Mouse (Mus musculus) kidney, adult 8-10 months (tissue): Measurements from ENCODE around the gene Ctu2.

Source experiments
- DNase-seq, 2 experiments: peaks; one replicate each; pipeline ENCODE4 v3.0.0; 2022

The Ctu2 gene

DNA sequence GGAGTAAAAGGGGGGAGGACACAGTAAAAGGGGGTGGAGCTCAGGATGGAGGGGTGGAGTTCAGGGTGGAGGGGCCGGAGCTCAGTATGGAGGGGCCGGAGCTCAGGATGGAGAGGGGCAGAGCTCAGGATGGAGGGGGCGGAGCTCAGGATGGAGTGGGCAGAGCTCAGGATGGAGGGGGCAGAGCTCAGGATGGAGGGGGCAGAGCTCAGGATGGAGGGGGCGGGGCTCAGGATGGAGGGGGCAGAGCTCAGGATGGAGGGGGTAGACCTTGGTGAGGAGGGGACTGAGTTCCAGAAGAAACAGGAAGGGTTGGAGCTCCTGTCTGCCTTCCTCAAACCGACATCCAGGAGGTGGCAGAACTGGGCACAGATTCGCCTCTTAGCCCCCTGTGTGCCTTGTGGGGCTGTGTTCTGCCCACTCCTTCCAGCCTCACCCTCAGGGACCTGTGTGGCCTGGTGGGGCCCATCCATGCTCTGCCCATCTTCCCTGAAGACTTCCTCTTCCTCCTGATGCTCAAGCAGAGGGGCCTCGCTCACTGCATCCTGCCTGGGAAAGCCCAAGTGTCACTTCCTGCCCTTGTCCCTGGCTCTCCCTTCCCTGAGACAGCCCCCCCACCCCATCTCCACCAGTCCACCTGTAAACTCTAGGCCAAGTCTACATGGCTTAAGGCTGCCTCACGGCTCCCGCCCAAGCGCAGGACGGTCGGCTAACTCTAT lies 21.2 kb downstream of the Ctu2 start:
- no peak for DNase-seq

DNA sequence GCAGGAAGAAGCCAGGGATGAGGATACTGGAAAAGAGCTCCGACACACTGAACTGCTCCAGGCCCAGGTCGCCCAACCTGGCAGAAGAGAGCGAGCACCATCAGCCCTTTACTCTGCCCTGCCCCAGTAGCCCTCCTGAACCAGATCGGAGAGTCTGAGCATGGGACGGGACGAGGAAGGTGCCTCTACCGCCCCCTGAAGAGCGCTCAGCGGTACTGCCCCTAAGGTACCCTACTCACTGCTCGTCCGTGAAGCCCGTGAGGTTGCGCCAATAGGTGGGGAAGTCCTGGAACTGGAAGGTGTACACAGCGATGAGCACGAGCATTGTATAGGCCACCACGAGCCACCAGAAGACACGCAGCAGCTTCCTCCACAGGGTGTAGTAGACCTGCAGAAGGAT lies 22.0 kb downstream of the Ctu2 start:
- DNase-seq = no peak

DNA sequence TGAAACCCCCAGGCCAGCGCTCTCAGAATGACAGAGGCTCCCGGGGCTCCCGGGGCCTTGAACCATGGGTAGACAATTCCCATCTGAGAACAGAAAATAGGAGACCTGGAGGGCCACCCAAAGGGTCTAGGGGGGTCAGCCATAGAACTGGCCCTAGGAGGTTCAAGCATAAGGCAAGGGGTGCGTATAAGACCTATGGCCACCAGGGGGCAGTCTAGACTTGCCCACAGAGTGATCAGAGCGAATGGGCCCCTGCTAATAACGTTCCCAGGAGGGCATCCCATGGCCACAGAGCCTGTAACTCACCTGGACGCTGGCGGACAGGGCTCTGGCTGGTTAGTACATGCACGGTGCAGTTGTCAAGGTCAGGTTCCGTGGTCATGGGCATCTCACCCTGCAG lies 24.9 kb downstream of the Ctu2 start:
- DNase-seq = peak; percentile 72 to 82

DNA sequence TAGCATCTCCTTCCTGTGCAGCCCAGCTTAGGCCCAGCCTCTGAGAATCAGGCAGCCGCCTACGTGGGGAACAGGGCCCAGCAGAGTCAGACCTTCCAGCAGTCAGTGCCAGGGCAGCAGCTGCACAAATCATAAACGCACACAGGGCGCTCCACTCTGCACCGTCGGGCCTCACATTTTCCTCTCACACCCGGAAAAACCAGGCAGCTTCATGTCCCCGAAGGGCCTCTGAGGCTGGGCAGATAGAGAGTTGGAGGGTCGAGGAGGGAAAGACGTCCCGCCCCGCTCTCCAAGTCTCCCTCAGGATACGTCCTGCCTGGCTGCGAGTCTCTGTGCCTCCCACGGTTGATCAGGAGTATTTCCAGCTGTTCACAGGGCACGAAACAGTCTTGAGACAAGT lies 35.6 kb downstream of the Ctu2 start:
- DNase-seq = no peak

DNA sequence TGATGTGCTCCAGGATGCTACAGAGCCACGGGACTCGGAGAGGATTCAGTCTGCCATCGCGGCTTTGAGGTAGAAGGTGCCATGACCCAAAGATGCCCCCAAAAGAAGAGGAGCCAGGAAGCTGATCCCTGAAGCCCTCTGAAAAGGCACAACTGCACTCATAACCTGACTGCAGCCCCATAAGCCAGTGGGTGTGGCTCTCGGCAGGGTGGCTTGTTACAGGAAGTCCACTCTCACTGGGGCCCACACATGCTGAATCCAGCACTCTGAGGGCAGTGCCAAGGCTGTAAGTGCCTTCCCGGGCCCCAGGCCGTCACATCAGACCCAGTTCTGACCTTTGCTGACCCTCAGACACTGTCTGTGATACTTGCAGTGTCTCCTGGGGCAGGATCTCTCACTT lies 36.4 kb downstream of the Ctu2 start:
- DNase-seq = no peak

DNA sequence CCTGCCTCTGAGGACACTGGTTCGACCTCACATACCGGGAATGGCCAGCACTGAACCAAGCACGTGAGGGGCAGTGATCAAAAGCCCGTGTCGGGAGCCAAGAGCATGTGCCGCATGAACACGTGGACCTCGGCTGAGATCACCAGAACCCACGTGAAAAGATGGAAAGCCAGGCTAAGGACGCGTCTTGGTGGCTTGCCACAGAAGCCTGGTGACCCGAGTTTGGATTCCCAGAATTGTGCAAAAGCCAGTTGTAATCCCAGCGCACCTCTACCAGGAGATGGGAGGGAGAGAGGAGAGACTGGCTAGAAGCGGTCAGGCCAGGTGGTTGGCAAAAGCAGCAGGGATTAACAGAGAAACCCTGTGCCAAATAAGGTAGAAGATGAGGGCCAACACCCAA lies 39.8 kb downstream of the Ctu2 start:
- peak; percentile 55 to 60 for DNase-seq

DNA sequence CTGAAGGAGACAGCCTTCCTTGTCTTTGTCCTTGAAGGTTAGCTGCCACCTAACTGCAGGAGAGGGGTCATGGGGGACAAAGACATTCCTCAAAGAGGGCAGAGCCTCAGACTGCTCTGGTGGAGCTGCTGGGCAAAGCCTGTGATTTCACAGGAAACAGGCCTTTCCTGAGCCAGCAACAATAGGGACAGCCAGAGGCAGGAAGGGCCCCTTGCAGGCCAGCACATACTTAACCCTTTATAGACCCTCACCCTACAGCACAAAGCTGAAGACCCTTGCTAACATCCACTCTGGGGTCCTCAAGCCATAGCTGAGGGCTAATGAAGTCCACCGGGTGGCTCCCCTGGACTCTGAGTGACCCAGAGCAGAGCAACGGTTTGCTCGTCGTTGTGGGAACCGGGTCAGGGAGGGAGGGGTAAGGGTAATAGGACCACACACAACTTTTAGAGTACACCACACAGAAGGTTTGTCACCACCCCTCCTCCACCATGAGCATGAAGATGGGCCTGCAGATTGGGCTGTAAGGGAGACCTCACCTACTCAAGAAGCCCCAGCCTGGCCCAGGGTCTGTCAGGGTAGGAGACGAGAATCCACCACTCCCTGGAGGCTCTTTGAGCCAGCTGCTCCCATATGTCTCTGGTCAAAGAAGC lies 41.7 kb downstream of the Ctu2 start:
- peak; percentile 52 to 67 for DNase-seq

DNA sequence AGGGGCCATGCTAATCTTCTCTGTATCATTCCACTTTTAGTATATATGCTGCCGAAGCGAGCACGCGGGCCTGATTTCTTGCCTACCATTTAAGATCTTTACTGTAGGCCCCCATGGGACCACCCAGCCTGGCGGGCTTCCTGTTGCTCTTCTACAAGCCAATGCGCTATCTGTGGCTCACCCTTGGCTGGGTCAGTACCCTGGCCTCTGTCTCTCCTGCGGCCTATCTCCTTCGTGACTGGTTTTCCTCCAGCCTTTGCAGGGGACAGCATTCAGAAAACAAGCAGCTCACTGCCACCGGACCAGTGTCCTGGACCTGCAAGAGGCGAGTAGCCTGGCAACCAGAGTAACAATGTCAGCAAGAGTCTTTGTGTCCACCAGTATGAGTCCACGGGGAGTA lies 44.7 kb downstream of the Ctu2 start:
- no peak for DNase-seq

DNA sequence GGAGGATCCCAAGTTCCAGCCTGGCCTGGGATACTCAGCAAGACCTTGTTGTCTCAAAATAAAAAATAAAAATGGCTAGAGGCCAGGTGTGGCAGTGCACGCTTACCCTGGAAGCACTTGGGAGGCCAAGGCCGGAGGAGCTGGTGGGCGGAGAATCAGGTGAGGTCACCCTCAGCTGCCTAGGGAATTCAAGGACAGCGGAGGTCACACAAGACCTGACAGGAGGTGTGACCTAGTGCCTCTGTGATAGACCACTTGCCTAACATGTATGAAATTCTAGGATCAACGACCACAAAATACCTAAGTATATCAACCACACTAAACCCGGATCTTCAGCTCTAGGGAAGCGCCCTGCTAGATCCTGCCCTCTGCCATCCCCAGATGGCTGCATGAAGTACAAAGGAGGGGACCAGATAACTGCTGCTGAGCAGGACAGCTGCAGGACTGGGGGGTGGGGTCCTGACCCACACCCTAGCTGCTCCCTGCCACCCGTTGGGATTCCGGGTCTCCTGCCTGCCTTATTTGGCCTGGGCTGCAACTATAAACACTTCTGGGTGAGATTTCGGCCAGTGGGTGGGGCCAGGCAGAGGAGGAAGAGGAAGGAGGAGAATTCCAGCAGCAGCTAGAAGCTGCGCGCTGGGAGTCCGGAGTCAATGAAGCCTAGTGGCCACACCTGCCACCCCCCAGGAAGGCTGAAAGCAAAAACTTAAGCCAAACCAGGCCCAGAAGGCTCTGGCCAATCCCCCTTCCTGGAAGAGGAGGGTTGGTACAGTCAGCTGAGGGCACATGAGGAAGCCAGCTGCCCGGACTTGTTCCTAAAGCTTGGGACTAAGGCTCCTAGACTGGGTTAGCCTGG lies 47.1 kb downstream of the Ctu2 start:
- DNase-seq = peak; percentile 92 to 95

DNA sequence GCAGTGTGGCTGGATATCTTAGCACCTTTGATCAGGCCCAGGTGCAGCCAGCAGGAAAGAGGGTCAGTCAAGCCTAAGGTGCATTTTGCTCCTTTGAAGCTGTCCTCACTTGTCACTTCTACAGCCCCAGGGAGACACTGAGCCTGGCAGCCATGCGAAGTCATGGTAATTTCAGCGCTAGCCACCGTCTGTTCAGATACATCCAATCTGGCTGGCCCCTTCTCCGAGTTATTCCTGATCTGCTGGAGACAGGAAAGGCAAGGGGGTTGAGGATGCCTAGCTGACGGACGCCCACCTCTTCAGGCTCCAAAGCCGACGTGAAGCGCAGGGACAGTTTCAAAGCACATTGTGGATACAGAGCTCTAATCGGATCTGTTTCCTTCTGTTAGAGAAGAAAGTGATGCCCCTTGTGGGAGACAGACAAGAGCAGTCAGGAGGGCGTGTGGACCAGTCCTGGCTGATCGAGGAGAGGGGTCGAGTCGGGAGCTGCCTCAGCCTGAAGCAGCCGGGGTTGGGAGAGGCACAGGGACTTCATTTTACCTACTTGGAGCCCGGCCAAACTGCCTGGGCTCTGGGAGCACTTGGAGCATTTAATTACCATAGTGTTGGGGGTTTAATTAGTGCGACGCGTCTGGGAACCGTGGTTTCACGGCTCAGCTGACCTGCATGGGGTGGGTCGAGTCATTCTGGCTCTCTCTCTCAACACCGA lies 47.9 kb downstream of the Ctu2 start:
- peak; percentile 70 to 74 for DNase-seq

DNA sequence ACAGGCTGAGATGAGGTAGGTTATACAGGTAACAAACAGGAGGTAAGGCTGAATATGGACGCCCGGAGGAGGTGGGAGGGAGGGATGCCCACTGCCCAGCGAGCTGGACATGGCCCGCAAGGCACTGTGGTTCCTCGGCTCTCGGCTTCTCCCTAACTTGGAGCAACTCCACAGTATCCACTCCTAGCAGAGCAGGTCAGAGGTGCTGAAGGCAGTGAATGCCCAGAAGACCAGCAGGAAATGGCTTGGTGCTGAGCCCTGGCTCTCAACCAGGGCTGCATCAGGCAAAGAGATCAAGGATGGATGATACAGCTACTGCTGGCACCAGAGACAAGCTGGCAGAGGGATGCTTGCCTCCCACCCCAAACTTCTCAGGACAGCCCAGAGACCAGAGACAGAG lies 48.6 kb downstream of the Ctu2 start:
- no peak for DNase-seq

DNA sequence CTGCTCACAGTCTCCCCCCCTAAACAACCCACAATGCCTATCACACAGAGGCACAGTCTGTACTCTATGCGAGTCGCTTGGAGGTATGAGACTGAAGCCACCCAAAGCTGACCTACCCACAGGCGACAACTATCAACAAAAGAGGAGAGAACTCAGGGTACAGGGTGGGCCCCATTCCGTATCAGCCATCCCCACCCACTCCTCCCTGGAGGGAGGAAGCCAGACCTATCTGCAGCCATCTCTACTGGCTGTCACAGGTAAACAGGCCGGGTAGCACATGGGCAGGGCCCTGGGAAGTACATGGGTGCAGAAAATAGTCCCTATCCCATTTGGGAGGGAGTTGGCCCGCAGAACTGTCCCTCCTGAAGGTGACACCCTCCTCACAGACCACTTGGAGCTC lies 49.1 kb downstream of the Ctu2 start:
- DNase-seq = no peak

DNA sequence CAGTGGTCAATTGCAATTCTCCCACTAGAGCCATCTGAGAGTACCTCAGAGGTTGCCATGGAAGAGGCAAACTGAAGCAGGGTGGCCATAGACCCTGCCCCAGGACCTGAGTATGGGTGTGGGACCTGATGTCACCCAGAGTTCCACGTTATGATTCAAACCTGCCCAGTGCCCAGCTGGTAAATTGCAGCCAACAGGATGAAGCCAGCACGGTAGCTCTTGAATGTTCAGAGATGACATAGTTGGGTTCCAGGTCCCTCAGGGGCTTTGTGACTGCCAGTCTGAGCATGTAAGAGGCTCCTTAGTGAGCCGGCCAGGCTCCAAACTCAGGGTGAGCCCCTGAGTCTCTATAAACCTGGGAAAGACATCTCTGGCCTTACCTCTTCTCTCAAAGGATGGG lies 50.1 kb downstream of the Ctu2 start:
- DNase-seq = no peak

DNA sequence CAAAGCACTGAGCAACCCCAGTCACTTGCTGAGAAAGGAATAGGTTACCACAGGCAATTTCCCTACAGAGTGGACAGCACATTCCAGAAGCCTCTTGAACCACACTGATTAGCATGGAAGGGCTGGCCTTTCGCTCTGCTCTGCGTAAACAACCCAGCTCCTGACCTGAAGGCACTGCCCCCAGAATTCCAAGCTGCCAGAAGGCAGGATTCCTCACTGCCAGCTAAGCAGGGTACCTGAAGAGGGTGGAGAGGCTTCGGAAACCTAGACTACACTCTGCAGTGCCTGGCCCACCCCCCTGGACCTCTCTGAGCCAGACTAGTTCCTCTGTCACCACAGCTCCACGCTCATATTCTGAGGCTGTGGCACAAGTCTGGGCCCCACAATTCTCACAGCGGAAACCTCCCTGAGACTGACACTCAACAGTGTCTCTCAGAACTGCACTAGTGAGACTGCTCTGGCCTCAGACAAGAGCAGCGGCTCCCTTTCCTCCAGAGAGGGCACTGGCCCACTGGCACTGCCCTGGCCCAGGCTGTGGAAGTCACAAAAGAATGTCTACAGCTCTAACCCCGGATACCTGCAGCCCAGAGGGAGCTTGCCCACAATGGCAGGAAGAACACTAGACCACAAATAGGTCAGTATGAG lies 50.7 kb downstream of the Ctu2 start:
- DNase-seq = peak; percentile 76 to 86

DNA sequence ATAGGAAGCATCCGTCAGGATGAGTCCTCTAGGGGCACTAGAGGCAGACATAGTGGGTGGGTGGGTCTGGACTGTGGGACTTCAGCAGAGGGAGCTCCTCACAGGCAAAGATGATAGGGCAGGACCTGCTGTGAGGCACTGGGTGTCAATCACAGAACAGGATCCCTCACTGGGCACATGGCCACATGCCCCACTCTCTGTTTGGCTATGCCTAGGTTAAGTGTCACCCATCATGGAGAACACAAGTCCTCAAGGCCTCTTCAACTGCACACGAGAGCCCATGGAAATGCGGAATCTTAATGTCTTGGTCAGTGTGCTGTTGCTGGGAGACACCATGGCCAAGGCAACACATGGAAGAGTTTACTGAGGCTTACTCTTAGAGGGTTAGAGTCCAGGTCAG lies 52.0 kb downstream of the Ctu2 start:
- no peak for DNase-seq

DNA sequence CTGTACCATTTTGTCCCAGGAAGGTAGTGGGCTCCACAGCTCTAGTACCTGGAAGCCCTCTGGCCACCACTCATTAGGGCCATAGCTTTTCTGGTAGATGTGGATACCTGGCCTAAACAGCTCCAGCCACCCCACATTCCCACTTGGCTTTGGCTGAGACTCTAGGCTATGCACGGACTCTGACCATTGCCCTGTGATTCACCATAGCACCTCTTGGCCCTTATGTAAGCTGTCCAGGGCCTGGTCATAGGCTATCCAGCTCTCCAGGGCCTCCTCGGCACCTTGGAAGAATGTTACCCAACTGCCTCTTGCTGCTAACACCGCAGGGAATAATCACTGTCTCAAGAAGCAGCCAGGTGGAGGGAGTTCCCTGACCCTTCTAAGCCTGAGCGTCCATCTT lies 53.2 kb downstream of the Ctu2 start:
- peak; percentile 86 to 90 for DNase-seq

DNA sequence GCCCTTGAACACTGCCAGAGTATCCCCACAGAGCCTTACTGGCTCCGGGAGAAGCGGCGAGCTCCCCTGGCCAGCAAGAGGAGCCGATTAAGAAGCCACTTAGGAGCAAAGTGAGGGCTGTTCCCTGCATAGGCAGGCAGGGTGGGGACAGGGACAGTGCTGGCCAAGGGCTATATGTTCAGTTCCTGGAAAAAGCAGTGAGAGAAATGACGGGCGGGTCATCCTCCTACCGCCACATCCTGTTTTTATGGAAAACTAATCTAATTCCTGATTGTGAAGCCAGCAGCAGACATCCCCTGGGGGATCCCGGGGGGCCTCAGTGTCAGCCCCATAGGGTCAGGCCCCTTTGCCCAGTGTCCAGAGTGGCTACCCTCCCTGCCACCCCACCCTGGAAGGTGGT lies 55.4 kb downstream of the Ctu2 start:
- DNase-seq = no peak
